Mouse (Mus musculus) stomach, postnatal 0 days (tissue): Measurements from ENCODE around the gene Dmrtc1b.
"Not testable (repeated sequence)": the region's sequence is repeated elsewhere in the genome, so short reads cannot be mapped to it uniquely, and the experiment has no call there.

Experiments
- CTCF ChIP-seq: IDR thresholded peaks from 2 replicates; pipeline ENCODE4 v1.5.1; 2016; ENCODE audit warnings: antibody characterized with exemption, low read depth, mild to moderate bottlenecking, moderate library complexity
- EP300 ChIP-seq: optimal IDR thresholded peaks from 2 replicates; pipeline ENCODE3; 2016; ENCODE audit warnings: antibody characterized with exemption

DNA sequence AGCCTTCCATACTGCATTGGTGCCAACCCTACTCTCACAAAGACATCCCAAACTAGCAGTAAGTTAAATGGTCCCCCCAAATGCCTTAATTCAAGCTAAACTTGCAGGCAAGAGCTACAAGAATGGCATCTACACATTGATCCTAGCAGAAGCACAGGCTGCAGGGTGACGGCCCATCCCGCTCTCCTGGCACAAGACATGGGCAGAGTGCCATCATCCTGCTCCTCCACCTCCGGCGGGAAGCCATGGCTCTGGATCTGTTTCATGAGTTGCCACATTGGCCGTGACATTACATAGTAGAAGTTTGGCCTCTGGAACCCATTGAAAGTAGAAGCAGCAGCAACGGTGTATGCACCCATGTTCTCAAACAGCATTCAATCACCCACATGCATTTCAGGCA lies 16.6 kb downstream of the Dmrtc1b start:
- not testable (repeated sequence) for TF ChIP-seq CTCF, EP300
